Mouse (Mus musculus) midbrain, embryonic 14.5 days (tissue): ENCODE results near the gene Apeh. TPM values are rescaled to one million over a fixed set of nuclear protein-coding genes. Genes with fewer than 3 reads are reported as not detected.

ENCODE experiments used
- ATAC-seq: fragments of 200-750 bp; cut with Nextera tagmentation; 2 replicates; pipeline ENCODE4 v1.8.0; 2017; ENCODE audit warnings: moderate number of reproducible peaks, moderate library complexity; ENCODE audit not compliant: low FRiP score, low TSS enrichment
- DNase-seq: peaks from one replicate; pipeline ENCODE4 v3.0.0-alpha.2; 2015
- H3K27ac ChIP-seq: fragments of 300-500 bp; sonication (generic); replicated peaks from 2 replicates; pipeline ENCODE4 v1.5.1; 2014; ENCODE audit warnings: mild to moderate bottlenecking, low read depth, low read length, moderate library complexity
- H3K27me3 ChIP-seq: fragments of 300-500 bp; sonication (generic); 2 replicates; pipeline ENCODE4 v1.6.1; 2014; ENCODE audit warnings: low read length, control low read depth, mixed read lengths; ENCODE audit not compliant: control insufficient read depth, insufficient read depth
- H3K36me3 ChIP-seq: fragments of 300-500 bp; sonication (generic); 2 replicates; pipeline ENCODE4 v1.6.1; 2014; ENCODE audit warnings: low read length, control low read depth; ENCODE audit not compliant: control insufficient read depth, insufficient read depth
- H3K4me1 ChIP-seq: fragments of 300-500 bp; sonication (generic); 2 replicates; pipeline ENCODE4 v1.6.1; 2014; ENCODE audit warnings: mild to moderate bottlenecking, antibody characterized with exemption, low read length, control low read depth; ENCODE audit not compliant: control insufficient read depth, insufficient read depth
- H3K4me2 ChIP-seq: fragments of 300-500 bp; sonication (generic); 2 replicates; pipeline ENCODE4 v1.6.1; 2014; ENCODE audit warnings: mild to moderate bottlenecking, low read length, moderate library complexity
- H3K4me3 ChIP-seq: fragments of 300-500 bp; sonication (generic); replicated peaks from 2 replicates; pipeline ENCODE4 v1.5.1; 2014; ENCODE audit warnings: low read depth, low read length
- H3K9ac ChIP-seq: fragments of 300-500 bp; sonication (generic); replicated peaks from 2 replicates; pipeline ENCODE4 v1.6.1; 2014; ENCODE audit warnings: mild to moderate bottlenecking, low read length, moderate library complexity
- H3K9me3 ChIP-seq: fragments of 300-500 bp; sonication (generic); 2 replicates; pipeline ENCODE4 v1.6.1; 2016; ENCODE audit warnings: low read length, control low read depth, mixed read lengths; ENCODE audit not compliant: control insufficient read depth
- WGBS: fragments of 180-500 bp; shearing (Covaris S2); extraction: QIAGEN DNeasy Blood & Tissue Kit; methylation state at CpG from one replicate; pipeline ENCODE4 v1.1.7; 2014; 5-methylcytosine and 5-hydroxymethylcytosine counted together
- polyA plus RNA-seq: library from polyadenylated mRNA; unstranded; fragments of >200 nt; fragmentation: Nextera tagmentation; extraction: Ambion mirVana; gene quantifications from 2 replicates; pipeline ENCODE4 v1.2.1, GENCODE M21; 2014

Apeh gene
- polyA plus RNA-seq, 1 experiment from 2014 or later, result 43.8 TPM

- no peak overlapping the region for H3K4me2 ChIP-seq
- no peak overlapping the region for H3K27ac ChIP-seq
- peaks cover 51% of the 10 kb centered on the region for H3K36me3 ChIP-seq
- H3K4me3 ChIP-seq, result no peak overlapping the region
- WGBS, result 64% methylated on average over 10 of the region's 10 CpGs
- DNase-seq, result no peak
- H3K27me3 ChIP-seq, result no peaks in the 10 kb centered on the region
- no peak for ATAC-seq
- no peaks in the 10 kb centered on the region for H3K9me3 ChIP-seq
- no peak overlapping the region for H3K9ac ChIP-seq
- H3K4me1 ChIP-seq, result peaks cover 11% of the 10 kb centered on the region; the same call in 1 of the 2 replicates
Measured at GRCm38 (mm10) chr9:108095949-108096712, 1.7 kb upstream of the Apeh start.

GRCm38 (mm10) chr9:108095518-108095917 lies 1.1 kb upstream of the Apeh start:
- WGBS, result 12% methylated on average over 3 of the region's 3 CpGs
- DNase-seq (peak; percentile 86), ATAC-seq (no peak)
- H3K9me3 ChIP-seq, result no peaks in the 10 kb centered on the region
- H3K4me3 ChIP-seq, result peak overlapping the region; percentile 53
- no peak overlapping the region for H3K9ac ChIP-seq
- peaks cover 51% of the 10 kb centered on the region for H3K36me3 ChIP-seq
- H3K27me3 ChIP-seq, result no peaks in the 10 kb centered on the region
- H3K27ac ChIP-seq, result no peak overlapping the region
- H3K4me1 ChIP-seq, result peaks cover 11% of the 10 kb centered on the region; the same call in 1 of the 2 replicates
- peak overlapping the region; percentile 90 for H3K4me2 ChIP-seq

DNA sequence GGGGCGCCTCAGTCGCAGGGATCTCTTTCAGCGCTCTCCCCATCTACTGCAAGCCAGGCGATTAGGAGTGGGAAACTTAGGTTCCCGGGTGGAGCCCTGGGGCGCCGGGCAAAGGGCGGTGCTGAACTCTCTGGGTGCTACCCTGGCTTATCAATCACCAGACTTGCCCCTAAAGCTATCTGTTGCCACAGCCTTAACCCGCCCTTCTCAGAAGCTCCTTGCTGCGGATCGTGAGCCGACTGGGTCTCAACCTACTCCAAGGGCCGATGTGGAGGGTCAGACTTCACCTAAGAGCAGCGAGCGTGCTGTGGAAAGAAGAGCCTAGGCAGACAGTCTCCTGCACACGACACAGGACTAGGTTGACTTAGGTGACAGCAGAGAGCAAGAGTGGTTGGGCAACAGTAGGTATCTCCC lies 599 bp upstream of the Apeh start:
- Histone ChIP-seq H3K9ac (peak overlapping the region; percentile 70; the same call in 1 of the 2 replicates), H3K36me3 (peaks cover 54% of the 10 kb centered on the region), H3K9me3 (no peaks in the 10 kb centered on the region), H3K4me2 (peak overlapping the region; percentile 90), H3K4me1 (peaks cover 11% of the 10 kb centered on the region; the same call in 1 of the 2 replicates), H3K27me3 (no peaks in the 10 kb centered on the region), H3K27ac (peak overlapping the region; percentile 67; the same call in 1 of the 2 replicates), H3K4me3 (peak overlapping the region; percentile 53)
- peak; percentile 31 for DNase-seq
- under 1% methylated on average over 16 of the region's 16 CpGs for WGBS
- peak; percentile 9; the same call in 1 of the 2 replicates for ATAC-seq

DNA sequence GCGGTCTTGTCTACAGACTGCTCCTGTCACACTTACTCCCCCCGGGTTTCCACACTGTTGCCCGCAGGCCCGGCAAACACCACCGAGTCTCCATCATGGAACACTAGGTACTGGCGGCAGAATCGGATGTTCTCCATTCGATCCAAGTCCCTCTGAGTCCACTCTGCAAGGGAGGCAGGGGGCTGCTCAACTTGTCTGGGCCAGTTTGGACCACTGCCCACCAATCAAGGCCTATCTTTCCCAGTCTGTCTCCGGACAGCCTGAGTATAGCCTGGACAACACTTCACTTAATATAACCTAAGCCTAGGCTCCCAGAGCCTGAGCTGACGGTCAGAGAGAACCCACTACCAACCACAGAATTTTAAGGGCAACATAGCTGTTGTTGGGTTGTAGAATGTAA lies 820 bp downstream of the Apeh start:
- ATAC-seq (no peak), DNase-seq (no peak)
- peak overlapping the region; percentile 53 for H3K4me3 ChIP-seq
- H3K27me3 ChIP-seq, result no peaks in the 10 kb centered on the region
- H3K9ac ChIP-seq, result peak overlapping the region; percentile 70
- WGBS, result 75% methylated on average over 10 of the region's 10 CpGs
- H3K4me2 ChIP-seq, result peak overlapping the region; percentile 90
- H3K4me1 ChIP-seq, result peaks cover 11% of the 10 kb centered on the region; the same call in 1 of the 2 replicates
- H3K27ac ChIP-seq, result peak overlapping the region; percentile 67
- no peaks in the 10 kb centered on the region for H3K9me3 ChIP-seq
- H3K36me3 ChIP-seq, result peaks cover 54% of the 10 kb centered on the region

- no peak for ATAC-seq
- WGBS, result 96% methylated on average over 7 of the region's 7 CpGs
- Histone ChIP-seq H3K4me2 (no peak overlapping the region), H3K27ac (no peak overlapping the region), H3K4me1 (peaks cover 11% of the 10 kb centered on the region; the same call in 1 of the 2 replicates), H3K4me3 (no peak overlapping the region), H3K9me3 (no peaks in the 10 kb centered on the region), H3K9ac (no peak overlapping the region), H3K27me3 (no peaks in the 10 kb centered on the region), H3K36me3 (peaks cover 73% of the 10 kb centered on the region)
- no peak for DNase-seq
Measured at GRCm38 (mm10) chr9:108090611-108091120, 3.7 kb downstream of the Apeh start.

- no peak overlapping the region; the same call in 1 of the 2 replicates for H3K9ac ChIP-seq
- no peak overlapping the region for H3K4me3 ChIP-seq
- H3K4me2 ChIP-seq, result no peak overlapping the region
- 95% methylated on average over 4 of the region's 4 CpGs for WGBS
- peaks cover 23% of the 10 kb centered on the region for H3K27me3 ChIP-seq
- no peaks in the 10 kb centered on the region for H3K9me3 ChIP-seq
- DNase-seq (no peak), ATAC-seq (no peak)
- peaks cover 62% of the 10 kb centered on the region for H3K36me3 ChIP-seq
- H3K27ac ChIP-seq, result no peak overlapping the region
- H3K4me1 ChIP-seq, result no peaks in the 10 kb centered on the region
Measured at GRCm38 (mm10) chr9:108085261-108085660, 9.1 kb downstream of the Apeh start.

DNA sequence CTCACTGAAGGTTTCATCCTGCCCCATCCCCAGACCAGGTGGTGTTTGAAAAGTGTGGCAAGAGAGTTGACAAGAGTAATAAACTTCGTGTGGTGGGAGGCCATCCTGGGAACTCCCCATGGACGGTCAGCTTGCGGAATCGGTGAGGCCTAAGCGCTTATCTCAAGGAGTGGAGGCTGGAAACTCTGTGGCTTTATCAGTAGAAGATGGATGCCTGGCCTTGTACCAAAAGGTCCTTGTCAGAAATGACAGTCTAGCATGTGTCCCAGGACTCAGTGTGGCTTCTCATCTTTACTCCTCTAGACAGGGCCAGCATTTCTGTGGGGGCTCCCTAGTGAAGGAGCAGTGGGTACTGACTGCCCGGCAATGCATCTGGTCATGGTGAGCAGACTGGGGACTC lies 10.8 kb downstream of the Apeh start:
- no peak for ATAC-seq
- H3K27me3 ChIP-seq, result peaks cover 23% of the 10 kb centered on the region
- H3K36me3 ChIP-seq, result peaks cover 45% of the 10 kb centered on the region
- no peak overlapping the region for H3K4me3 ChIP-seq
- no peak for DNase-seq
- no peak overlapping the region for H3K4me2 ChIP-seq
- no peak overlapping the region for H3K9ac ChIP-seq
- H3K27ac ChIP-seq, result no peak overlapping the region
- H3K4me1 ChIP-seq, result peaks cover 7% of the 10 kb centered on the region
- WGBS, result 88% methylated on average over 6 of the region's 6 CpGs
- H3K9me3 ChIP-seq, result no peaks in the 10 kb centered on the region

DNA sequence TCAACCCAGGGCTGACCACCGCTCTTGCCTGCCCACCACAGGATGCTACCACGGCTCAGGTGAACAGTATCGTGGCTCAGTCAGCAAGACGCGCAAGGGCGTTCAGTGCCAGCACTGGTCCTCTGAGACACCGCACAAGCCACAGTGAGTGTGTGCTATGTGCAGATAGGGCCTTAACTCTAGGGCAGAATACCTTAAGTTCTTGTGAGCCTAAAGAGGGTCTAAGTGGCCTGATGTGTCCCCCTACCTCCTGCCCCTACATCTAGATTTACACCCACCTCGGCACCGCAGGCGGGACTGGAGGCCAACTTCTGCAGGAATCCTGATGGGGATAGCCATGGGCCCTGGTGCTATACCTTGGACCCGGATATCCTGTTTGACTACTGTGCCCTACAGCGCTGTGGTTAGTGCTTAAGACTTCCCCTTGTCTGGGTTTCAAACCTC lies 11.4 kb downstream of the Apeh start, which contains the start of gene Rnf123:
Gene Rnf123 (minus strand): TSS at position 359 of the 444 bp plus-strand sequence.
- Histone ChIP-seq H3K9me3 (no peaks in the 10 kb centered on the region), H3K4me1 (peaks cover 12% of the 10 kb centered on the region), H3K27me3 (peaks cover 23% of the 10 kb centered on the region), H3K4me2 (peak within 1 kb of the TSS; percentile 29; the same call in 1 of the 2 replicates), H3K36me3 (peaks cover 40% of the 10 kb centered on the region), H3K27ac (no peak within 1 kb of the TSS), H3K4me3 (no peak within 1 kb of the TSS), H3K9ac (peak within 1 kb of the TSS; percentile 12; the same call in 1 of the 2 replicates)
- DNase-seq (no peak), ATAC-seq (no peak)
- WGBS, result 40% methylated on average over 12 of the region's 12 CpGs
